Mouse (Mus musculus): Measurements from ENCODE around the gene Cript.
"Not testable (repeated sequence)": the region's sequence is repeated elsewhere in the genome, so short reads cannot be mapped to it uniquely, and the experiment has no call there.

Gene Cript

DNA sequence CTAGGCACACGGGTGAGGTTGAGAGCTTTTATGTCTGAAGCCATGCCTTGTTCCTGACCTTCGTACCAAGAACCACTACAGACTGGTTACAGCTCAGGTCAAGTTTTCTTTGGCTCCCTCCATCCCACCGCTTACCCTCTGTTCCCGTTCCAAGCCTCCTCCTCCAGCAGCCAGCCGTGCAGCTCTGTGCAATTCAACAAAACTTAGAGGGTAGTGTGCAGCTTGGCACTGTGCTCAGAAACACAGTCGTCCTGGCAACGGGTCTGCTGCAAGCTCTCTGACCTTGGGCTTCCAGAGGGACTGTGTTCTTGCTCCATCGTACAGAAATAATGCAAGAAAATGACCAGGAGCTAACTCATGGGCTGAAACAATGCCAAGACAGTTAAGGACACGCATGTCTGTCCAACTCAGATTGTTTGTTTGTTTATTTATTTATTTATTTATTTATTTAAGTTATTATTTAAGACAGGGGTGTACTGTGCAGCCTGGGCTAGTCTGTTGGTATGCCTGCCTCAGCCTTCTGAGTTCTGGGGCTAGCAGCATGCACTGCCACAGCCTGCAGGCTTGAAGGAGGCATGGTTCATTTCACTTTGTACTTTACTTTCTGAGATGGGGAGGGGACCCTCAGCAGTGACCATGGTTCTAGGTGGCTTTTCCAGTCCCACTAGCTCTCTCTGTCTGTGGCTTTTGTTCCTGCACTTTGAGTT is 25.3 kb downstream of the Cript start:
- no peak for DNase-seq

DNA sequence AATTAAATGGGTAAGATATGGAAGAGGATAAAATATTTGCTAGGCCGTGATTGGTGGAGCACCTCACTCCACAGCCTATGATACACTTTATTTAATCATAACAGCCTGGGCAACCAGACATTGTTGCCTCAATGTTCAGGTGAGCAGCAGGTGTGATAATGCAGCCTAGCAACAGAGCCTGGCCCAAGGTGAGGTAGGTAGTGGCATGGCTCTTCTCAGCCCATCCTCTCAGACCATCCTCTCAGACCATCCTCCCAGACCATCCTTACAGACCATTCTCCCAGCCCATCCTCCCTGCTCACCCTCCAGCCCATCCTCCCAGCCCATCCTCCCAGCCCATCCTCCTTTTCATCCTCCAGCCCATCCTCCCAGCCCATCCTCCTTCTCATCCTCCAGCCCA is 26.3 kb downstream of the Cript start:
- no peak for DNase-seq

DNA sequence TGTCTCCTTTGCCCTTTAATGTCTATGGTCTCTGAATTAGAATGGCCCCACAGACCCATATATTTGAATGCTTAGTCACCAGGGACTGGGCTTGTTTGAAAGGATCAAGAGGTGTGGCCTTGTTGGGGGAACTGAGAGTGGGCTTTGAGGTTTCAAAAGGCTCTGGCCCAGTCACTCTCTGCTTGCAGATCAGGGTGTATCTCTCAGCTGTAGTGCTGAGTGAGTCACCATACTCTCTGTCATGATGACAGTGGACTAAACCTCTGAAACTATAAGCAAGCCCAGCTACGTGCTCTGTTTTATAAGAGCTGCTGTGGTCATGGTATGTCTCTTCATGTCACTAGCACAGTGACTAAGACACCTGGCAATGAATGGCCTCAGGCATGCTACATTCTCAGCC is 27.1 kb downstream of the Cript start:
- no peak for DNase-seq

DNA sequence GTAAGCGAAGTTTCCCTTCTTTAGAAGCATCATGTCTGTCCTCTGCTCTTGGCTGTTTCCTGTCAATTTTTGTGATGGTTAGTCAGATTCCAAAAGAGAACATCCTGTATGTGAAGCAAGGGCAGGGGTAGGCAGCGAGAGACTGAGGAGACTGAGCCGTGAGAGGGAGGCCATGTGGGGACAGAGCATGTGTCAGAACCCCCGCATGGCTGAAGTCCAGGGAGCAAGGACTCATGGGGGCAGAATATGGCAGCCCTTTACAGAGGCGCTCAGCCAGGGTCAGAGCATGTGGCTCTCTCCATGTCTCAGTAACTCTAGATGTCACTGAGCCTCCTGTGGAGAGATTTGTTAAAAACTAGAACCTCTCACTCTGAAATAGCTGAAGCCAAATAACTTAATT is 28.6 kb downstream of the Cript start:
- DNase-seq, result no peak

DNA sequence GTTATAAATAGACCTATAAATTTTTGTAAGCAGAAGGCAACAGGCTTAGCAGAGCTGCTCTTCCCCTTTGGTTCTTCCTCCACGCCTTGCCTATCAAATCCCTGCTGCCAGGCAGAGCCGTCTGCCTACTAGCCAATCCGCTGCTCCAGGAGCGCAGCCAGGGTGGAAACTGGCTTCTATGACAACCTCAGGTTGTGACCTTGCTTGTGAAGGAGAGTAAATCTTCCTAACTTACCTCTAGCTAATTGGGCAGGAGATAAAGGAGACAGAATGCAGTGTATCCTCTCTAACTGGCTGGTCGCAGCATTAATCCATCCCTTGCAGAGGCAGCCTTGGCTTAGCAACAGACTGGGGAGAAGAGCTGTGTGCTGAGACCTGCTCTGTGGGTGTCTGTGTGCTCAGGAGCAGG is 29.7 kb downstream of the Cript start:
- DNase-seq, result peak in 1 of 2 experiments; percentile 13

DNA sequence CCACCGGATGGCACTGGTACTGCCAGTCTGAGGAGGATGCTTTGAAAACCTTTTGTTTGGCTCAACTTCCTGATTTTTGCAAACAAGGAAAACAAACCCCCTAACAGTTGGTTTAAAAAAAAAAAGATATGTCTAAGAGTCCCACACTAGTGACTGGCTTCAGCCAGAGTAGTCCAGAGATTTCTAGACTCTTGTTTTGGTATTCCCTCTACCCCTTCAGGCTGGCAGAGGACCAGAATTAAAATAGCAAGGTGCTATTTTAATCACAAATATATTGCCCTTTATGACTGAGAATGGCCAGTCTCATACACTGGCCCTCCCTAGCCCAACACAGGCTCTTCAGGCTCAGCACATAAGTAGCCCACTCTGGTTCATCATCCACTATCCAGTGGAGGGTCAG is 30.3 kb downstream of the Cript start:
- no peak for DNase-seq

DNA sequence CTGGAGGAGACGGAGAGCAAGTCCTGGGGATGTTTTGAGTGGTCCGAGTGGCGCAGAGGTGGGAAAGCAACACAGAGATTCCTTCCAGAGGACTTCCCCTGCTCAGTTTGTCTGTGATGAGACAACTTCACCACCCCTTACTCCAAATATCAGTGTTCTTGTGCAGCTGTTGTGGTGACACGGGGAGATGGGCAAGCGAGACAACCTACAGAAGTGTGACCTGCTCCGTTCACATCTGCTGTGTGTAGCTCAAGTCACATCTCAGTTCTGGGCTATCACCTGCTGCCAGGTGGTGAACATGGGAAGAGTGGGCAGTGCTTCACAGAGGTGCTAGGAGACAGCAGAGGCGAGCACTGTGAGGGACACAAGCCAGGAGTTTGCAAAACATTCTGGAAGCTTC is 31.4 kb downstream of the Cript start:
- no peak for DNase-seq

DNA sequence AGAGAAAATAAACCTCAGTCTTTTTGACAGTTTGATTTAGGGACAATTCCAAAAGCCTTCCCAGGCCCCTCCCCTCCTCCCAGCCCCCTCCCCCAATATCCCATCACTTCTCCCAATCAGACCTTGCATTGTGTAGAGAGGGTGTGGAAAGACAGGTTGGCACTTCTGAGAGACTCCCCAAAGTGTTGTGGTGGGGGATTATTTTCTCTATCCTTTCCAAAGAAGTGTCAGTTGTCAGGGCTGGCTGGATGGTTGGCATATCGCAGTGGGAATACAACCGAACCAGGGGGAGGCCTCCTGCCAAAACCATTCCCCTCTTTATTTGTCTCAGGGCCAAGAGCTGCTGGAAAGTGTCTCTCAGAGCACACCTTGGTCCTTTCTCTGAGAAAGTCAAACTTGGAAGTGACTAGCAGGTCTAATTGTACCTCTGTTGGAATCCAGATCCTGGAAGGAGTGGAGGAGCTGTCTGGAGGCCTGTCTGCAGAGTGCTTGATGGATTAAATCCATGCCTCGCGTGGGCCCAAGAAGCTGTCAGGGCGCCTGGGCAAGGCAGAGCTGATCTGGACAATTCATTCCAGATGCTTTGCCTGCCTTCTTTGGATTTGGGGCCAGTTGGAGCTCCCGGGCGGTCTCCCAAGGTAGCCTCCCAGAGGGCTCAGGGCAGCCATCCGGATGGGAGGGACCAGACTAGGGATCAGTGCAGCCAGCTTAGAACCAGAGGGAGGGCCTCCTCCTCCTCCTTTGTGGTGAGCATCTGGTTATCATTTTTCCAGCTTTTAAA is 32.3 kb downstream of the Cript start:
- DNase-seq, result no peak

DNA sequence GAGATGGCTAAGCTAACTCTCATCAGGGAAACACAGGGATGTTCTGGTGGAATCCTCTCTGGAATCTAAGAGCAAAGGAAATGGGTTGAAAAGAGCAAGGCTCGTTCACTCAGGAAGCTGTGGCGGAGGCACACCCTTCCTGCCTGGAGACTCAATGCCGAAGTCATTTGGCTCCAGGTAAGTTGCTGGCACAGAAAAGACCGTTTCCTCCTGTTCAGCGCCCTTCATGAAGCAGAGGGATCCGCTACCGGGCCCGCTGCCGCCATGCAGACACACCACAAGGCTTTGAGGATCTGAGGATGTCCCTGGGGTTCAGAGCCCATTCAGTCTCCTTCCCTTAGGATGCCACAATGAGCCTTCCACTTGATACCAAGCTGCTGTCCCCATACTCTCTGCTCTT is 37.3 kb downstream of the Cript start:
- DNase-seq, result peak in 1 of 2 experiments; percentile 26

DNA sequence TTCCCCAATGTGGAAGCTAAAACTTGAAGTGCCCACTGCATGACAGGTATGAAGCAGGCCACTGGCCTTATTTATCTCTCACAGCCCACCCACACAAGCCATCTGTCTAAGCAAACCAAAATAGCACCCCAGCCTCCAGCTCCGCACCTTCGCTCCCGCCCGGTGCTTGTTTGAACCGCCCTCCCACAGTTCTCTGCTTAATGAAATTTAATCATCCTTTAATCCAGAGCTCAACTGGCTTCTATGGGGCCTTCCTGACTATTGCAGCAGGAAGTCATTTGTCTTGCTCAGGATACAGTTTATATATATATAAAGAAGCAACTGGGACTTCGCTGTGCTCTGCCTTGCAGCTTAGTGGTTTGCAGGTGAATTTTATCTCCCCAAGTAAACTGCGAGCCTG is 38.1 kb downstream of the Cript start:
- DNase-seq, result no peak

DNA sequence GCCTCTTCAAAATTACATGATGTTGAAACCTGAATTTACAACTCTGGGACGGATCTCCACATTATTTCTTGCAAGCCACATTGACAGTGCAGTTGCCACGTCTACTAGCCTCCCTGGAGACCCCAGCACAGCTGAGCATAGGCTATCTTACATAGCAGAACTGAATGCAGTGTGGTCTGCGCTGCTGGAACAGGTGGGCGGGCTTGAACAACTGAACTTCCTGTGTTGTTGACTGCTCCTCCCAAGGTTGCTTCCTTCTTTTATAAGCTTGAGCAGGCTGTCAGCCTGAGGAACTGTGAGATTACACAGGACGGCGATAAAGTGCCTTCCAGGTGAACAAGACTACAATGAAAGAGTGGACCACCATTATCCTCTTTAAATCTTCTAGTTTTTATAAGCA is 38.6 kb downstream of the Cript start:
- no peak for DNase-seq

DNA sequence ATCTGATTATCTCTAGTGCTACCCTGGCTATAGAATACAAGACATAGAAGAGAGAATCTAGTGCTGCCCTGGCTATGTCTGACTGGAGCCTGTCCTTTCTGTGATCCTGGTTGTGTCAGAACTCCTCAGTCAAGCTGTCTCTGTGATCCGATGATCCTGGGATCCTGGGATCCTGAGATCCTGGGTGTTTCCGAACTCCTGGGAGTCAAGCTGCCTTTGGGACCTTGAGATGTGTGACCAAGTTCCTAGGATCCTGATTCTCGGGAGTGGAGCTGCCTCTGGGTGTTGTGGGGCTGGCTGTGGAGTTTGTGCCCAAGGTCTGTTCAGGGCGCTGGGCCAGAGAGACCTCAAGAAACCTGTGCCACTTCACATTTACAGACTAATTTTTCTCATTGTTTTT is 43.6 kb downstream of the Cript start:
- no peak for DNase-seq

DNA sequence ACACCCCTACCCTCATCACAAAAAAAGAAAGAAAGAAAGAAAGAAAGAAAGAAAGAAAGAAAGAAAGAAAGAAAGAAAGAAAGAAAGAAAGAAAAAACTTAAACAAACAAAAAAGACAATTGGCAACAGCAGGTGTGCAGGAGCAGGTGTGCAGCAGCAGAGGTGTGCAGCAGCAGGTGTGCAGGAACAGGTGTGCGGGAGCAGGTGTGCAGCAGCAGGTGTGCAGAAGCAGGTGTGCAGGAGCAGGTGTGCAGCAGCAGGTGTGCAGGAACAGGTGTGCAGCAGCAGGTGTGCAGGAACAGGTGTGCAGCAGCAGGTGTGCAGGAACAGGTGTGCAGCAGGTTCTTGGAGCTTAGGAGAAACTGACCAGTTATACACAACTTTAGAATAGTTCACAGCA is 46.8 kb downstream of the Cript start:
- DNase-seq, result not testable (repeated sequence)

DNA sequence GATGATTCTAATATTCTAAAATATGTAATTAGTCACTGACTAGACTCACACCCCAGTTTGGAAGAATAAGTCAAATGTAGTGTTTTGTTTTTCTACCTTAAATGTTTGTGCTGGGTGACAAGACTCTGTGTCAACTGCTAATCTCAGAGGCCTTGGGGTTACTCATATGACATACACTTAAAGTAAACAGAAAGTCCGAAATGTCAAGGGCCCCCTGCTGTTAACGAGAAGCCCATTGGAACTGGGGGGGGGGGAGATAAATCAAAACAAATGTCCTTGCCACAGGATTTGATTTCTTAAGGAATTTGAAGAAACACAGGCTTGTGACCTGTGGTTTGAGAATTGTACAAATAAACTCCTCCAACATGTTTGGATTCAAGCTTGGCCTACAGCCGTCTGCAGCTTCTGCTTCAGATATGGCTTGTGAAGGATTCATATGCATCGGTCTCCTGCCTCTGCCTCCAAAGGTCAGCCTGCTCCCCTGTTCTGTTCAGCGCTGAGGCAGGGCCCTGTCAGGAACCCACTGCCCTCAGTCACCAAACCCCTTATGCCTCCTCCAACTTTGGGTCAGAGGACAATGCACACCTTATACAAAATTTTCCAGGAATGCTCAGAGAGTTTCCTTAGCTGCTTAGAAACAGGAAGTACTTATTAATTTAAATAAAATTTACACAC is 47.6 kb downstream of the Cript start:
- no peak for DNase-seq

DNA sequence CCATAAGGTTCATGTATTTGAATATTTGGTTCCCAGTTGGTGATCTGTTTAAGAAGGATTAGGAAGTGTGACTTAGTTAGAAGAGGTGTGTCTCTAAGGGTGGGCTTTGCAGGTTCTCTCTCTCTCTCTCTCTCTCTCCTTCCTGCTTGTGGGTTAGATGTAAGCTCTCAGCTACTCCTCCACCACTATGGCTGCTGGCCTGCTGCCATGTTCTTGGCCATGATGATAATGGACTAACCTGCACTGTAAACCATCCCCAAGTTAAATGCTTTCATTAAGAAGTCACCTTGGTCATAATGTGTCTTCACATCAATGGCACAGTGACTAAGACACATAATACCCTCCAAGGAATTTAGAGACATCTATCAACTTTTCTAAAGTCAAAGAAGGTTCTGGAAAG is 48.1 kb downstream of the Cript start:
- no peak for DNase-seq

DNA sequence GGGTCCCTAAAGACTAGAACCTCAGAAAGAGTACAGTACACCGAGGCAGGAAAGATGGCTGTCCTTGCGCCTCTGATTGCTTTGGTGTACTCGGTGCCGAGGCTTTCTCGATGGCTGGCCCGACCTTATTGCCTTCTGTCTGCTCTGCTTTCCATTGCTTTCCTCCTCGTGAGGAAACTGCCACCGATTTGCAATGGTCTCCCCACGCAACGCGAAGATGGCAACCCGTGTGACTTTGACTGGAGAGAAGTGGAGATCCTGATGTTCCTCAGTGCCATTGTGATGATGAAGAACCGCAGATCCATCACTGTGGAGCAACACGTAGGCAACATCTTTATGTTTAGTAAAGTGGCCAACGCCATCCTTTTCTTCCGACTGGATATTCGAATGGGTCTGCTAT is 52.9 kb downstream of the Cript start:
- not testable (repeated sequence) for DNase-seq

DNA sequence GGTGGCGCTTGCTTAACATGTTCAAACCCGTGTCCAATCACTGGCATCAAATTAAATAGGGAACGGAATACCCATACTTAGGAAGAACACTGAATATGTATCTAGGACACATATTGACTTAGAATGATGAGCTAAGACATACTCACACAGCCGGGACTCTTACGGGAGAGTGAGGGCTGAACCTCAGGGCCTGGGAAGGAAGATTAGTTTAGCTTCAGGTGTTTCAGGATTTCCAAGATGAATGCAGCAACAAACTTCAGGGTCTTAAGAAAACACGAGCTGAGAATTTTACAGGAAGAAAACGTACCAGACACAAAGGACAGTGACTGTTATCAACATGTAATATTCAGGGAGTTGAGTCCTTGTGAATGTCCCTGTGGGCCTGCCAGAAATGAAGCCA is 55.4 kb downstream of the Cript start:
- no peak for DNase-seq

DNA sequence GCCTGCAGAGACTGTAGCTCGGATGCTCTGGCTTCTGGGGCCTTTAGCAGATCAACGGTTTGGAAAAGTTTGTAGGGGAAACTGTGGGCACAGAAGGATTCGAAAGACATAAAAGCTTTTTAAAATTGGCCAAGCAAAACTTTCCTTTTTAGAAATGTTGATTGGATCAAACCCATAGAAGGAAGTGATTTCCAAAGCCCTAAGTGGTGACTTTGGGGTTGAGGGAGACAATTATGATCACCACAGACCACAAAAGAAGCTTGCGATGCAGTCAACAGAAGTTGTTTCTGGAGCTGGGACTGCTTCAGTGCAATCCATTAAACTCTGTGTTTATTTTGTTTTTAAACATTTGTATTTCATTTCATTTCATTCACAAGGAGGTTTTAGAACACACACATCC is 57.2 kb downstream of the Cript start:
- no peak for DNase-seq

DNA sequence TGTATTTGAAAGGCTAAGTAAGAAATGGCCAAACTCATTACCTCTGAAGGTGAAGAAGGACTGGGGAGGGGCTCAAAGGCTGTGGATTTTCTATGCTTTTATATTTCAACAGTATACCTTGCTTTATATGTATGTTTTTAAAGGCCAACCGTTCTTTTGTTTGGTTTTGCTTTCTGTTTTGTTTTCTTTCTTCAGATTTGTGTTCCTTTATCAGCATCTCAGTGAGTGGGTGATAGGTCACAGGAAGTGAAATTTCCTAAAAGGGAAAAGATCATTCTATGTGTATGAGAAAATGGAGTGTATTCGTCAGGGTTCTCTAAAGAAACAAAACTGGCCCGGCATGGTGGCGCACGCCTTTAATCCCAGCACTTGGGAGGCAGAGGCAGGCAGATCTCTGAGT is 58.3 kb downstream of the Cript start:
- no peak for DNase-seq
